Mouse (Mus musculus): Measurements from ENCODE around the gene Nipsnap1. TPM values are rescaled to one million over a fixed set of nuclear protein-coding genes. Genes with fewer than 3 reads are reported as not detected.

The Nipsnap1 gene
- total RNA-seq, 2 experiments from 2014 or later = 91.7 to 96.6 TPM

DNA sequence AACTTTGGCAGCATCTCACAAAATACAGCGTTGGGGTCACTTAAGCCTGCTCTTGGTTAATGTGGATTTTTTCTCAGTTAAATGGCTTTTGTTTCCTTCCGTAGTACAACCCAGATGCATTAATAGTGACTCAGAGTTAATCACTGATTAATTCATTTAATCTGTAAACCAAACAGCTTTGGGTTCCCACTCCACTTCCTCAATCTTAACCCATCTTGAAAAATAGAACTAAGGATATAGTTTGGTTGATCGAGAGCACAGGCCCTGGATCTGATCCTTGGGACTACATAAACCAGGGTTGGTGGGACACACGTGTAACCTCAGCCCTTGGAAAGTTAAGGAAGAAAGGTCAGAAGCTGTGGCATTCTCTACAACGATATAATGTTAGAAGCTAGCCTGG is 62.5 kb downstream of the Nipsnap1 start:
- Histone ChIP-seq H3K4me3 (no peak overlapping the region), H3K27ac (no peak overlapping the region)
- TF ChIP-seq CTCF (conservative IDR thresholded peaks at IDR 0.05) = no peak
- no peak for DNase-seq (ENCODE audit: low spot score in 2 of 2)

Small RNA genes within 50 kb of the gene (microRNA-seq; reads per million reads assigned to microRNA genes)
- gene Mir6918 = 1.1 to 1.9 reads per million in 2 experiments

Other genes with a start within 250 kb of the Nipsnap1 start
- 10 to 100 TPM; 23.7 to 25.0 TPM for gene Ascc2, start 236.2 kb upstream of the Nipsnap1 start, total RNA-seq (2021)
- 100 to 1,000 TPM; 367 to 391 TPM for gene Uqcr10, start 169.6 kb upstream of the Nipsnap1 start, total RNA-seq (2021)
- gene Zmat5, start 169.3 kb upstream of the Nipsnap1 start, total RNA-seq (2021) = 10 to 100 TPM; 33.1 to 34.0 TPM
- 100 to 1,000 TPM; 309 to 329 TPM for gene Cabp7, start 127.2 kb upstream of the Nipsnap1 start, total RNA-seq (2021)
- gene Nf2, start 24.4 kb upstream of the Nipsnap1 start, total RNA-seq (2021) = 100 to 1,000 TPM in 1 of 2 experiments, 10 to 100 TPM in 1; 91.2 to 102 TPM
- 10 to 100 TPM; 37.0 to 41.2 TPM for gene Thoc5, start 21.4 kb downstream of the Nipsnap1 start, total RNA-seq (2021)
- 10 to 100 TPM; 37.2 to 38.0 TPM for gene Nefh, start 74.1 kb downstream of the Nipsnap1 start, total RNA-seq (2021)
- gene Ap1b1, start 112.9 kb downstream of the Nipsnap1 start, total RNA-seq (2021) = 100 to 1,000 TPM; 144 to 147 TPM
- gene Rasl10a, start 184.2 kb downstream of the Nipsnap1 start, total RNA-seq (2021) = 10 to 100 TPM; 87.7 to 95.3 TPM
- 10 to 100 TPM; 93.6 to 97.7 TPM for gene Gas2l1, start 191.4 kb downstream of the Nipsnap1 start, total RNA-seq (2021)
- gene Rhbdd3, start 225.0 kb downstream of the Nipsnap1 start, total RNA-seq (2021) = 10 to 100 TPM; 19.7 to 19.8 TPM
- gene Ewsr1, start 225.3 kb downstream of the Nipsnap1 start, total RNA-seq (2021) = 100 to 1,000 TPM; 333 to 394 TPM